Mouse (Mus musculus): ENCODE results near the gene Stab1. TPM values are rescaled to one million over a fixed set of nuclear protein-coding genes. Genes with fewer than 3 reads are reported as not detected.

The Stab1 gene
- polyA plus RNA-seq, 1 experiment from 2014 or later, result 15.7 TPM

- 57% methylated on average over 10 of the region's 10 CpGs for WGBS
Observed at GRCm38 (mm10) chr14:31165991-31166630, 2.3 kb downstream of the Stab1 start.

GRCm38 (mm10) chr14:31165458-31165857 lies 3.0 kb downstream of the Stab1 start:
- Histone ChIP-seq H3K27me3 (ENCODE audit: control insufficient read depth, insufficient read depth, low read length) (no peaks in the 10 kb centered on the region), H3K4me1 (ENCODE audit: control insufficient read depth, insufficient read depth, low read length) (peaks cover 2% of the 10 kb centered on the region; the same call in 1 of the 2 replicates), H3K9me3 (ENCODE audit: control insufficient read depth, low read length) (no peaks in the 10 kb centered on the region), H3K4me3 (ENCODE audit: low read depth, low read length) (no peak overlapping the region), H3K36me3 (ENCODE audit: control insufficient read depth, insufficient read depth, low read length) (peaks cover under 1% of the 10 kb centered on the region; the same call in 1 of the 2 replicates), H3K27ac (replicated peaks; ENCODE audit: low read depth, low read length) (no peak overlapping the region), H3K4me2 (ENCODE audit: low read depth, severe bottlenecking) (no peak overlapping the region), H3K9ac (ENCODE audit: low read length) (no peak overlapping the region)
- DNase-seq (ENCODE audit: low spot score) (no peak), ATAC-seq (ENCODE audit: insufficient number of reproducible peaks, low FRiP score, low TSS enrichment, low read depth) (no peak)
- 71% methylated on average over 7 of the region's 7 CpGs for WGBS

More at GRCm38 (mm10) chr14:31165991-31166630, 2.3 kb downstream of the Stab1 start:
- Histone ChIP-seq H3K4me2 (ENCODE audit: low read depth, severe bottlenecking) (no peak overlapping the region), H3K27ac (replicated peaks; ENCODE audit: low read depth, low read length) (no peak overlapping the region), H3K27me3 (ENCODE audit: control insufficient read depth, insufficient read depth, low read length) (no peaks in the 10 kb centered on the region), H3K9ac (ENCODE audit: low read length) (no peak overlapping the region), H3K4me1 (ENCODE audit: control insufficient read depth, insufficient read depth, low read length) (peaks cover 2% of the 10 kb centered on the region; the same call in 1 of the 2 replicates), H3K9me3 (ENCODE audit: control insufficient read depth, low read length) (no peaks in the 10 kb centered on the region), H3K36me3 (ENCODE audit: control insufficient read depth, insufficient read depth, low read length) (peaks cover 6% of the 10 kb centered on the region), H3K4me3 (ENCODE audit: low read depth, low read length) (no peak overlapping the region)
- ATAC-seq (ENCODE audit: insufficient number of reproducible peaks, low FRiP score, low TSS enrichment, low read depth) (no peak), DNase-seq (ENCODE audit: low spot score) (no peak)

DNA sequence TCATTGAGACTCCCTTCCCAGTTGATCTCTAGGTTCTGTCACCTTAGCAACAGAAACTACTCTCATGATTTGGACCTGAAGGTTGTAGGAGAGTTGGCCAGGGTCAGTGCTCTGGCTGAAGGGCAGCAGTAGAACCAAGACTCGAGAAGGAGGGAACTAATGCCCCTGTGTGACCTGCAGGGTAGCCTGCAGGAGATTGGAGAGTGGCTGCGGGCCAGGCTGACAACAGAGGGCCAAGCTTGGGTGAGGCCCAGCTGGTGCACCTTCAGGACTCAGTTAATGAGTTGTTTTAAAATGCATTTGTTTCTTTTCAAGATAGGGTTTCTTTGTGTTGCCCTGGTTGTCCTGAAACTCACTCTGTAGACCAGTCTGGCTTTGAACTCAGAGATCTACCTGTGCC lies 3.4 kb downstream of the Stab1 start:
- Histone ChIP-seq H3K9ac (ENCODE audit: low read length) (no peak overlapping the region), H3K4me3 (ENCODE audit: low read depth, low read length) (no peak overlapping the region), H3K4me1 (ENCODE audit: control insufficient read depth, insufficient read depth, low read length) (peaks cover 2% of the 10 kb centered on the region; the same call in 1 of the 2 replicates), H3K27ac (replicated peaks; ENCODE audit: low read depth, low read length) (no peak overlapping the region), H3K36me3 (ENCODE audit: control insufficient read depth, insufficient read depth, low read length) (no peaks in the 10 kb centered on the region), H3K4me2 (ENCODE audit: low read depth, severe bottlenecking) (no peak overlapping the region), H3K9me3 (ENCODE audit: control insufficient read depth, low read length) (no peaks in the 10 kb centered on the region), H3K27me3 (ENCODE audit: control insufficient read depth, insufficient read depth, low read length) (no peaks in the 10 kb centered on the region)
- WGBS, result 63% methylated on average over 2 of the region's 2 CpGs
- DNase-seq (ENCODE audit: low spot score) (no peak), ATAC-seq (ENCODE audit: insufficient number of reproducible peaks, low FRiP score, low TSS enrichment, low read depth) (no peak)

- H3K27ac ChIP-seq (replicated peaks; ENCODE audit: low read depth, low read length), result no peak overlapping the region
- DNase-seq (ENCODE audit: low spot score) (no peak), ATAC-seq (ENCODE audit: insufficient number of reproducible peaks, low FRiP score, low TSS enrichment, low read depth) (no peak)
- no peak overlapping the region for H3K4me2 ChIP-seq (ENCODE audit: low read depth, severe bottlenecking)
- H3K4me3 ChIP-seq (ENCODE audit: low read depth, low read length), result no peak overlapping the region
- no peak overlapping the region for H3K9ac ChIP-seq (ENCODE audit: low read length)
- no peaks in the 10 kb centered on the region for H3K9me3 ChIP-seq (ENCODE audit: control insufficient read depth, low read length)
- no peaks in the 10 kb centered on the region for H3K27me3 ChIP-seq (ENCODE audit: control insufficient read depth, insufficient read depth, low read length)
- H3K36me3 ChIP-seq (ENCODE audit: control insufficient read depth, insufficient read depth, low read length), result no peaks in the 10 kb centered on the region
- H3K4me1 ChIP-seq (ENCODE audit: control insufficient read depth, insufficient read depth, low read length), result peaks cover 2% of the 10 kb centered on the region; the same call in 1 of the 2 replicates
- WGBS, result 80% methylated on average over 8 of the region's 8 CpGs
Observed at GRCm38 (mm10) chr14:31164067-31164466, 4.4 kb downstream of the Stab1 start.

DNA sequence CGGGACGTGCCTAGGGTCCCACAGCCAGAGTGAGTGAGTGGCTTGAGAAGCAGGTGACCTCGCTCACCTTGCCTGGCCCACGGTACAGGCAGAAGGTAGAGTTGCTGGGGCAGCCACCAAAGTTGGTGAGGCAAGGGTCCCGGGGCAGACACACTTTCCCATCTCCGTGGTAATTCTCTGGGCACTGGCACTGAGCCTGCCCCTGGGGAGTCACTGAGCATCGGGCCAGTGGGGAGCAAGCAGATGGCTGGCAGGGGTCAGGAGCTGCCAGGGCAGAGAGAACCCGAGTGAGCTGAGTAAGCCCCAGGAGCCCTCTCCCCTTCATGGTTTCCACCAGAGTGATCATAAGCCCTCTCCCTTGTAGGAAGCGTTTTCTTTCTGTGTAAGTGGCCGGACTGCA lies 6.8 kb downstream of the Stab1 start:
- no peaks in the 10 kb centered on the region for H3K27me3 ChIP-seq (ENCODE audit: control insufficient read depth, insufficient read depth, low read length)
- DNase-seq (ENCODE audit: low spot score) (no peak), ATAC-seq (ENCODE audit: insufficient number of reproducible peaks, low FRiP score, low TSS enrichment, low read depth) (no peak)
- H3K4me2 ChIP-seq (ENCODE audit: low read depth, severe bottlenecking), result no peak overlapping the region
- H3K4me1 ChIP-seq (ENCODE audit: control insufficient read depth, insufficient read depth, low read length), result peaks cover 2% of the 10 kb centered on the region; the same call in 1 of the 2 replicates
- 82% methylated on average over 10 of the region's 10 CpGs for WGBS
- no peak overlapping the region for H3K27ac ChIP-seq (replicated peaks; ENCODE audit: low read depth, low read length)
- no peaks in the 10 kb centered on the region for H3K9me3 ChIP-seq (ENCODE audit: control insufficient read depth, low read length)
- H3K9ac ChIP-seq (ENCODE audit: low read length), result no peak overlapping the region
- H3K4me3 ChIP-seq (ENCODE audit: low read depth, low read length), result no peak overlapping the region
- H3K36me3 ChIP-seq (ENCODE audit: control insufficient read depth, insufficient read depth, low read length), result no peaks in the 10 kb centered on the region

- ATAC-seq (ENCODE audit: insufficient number of reproducible peaks, low FRiP score, low TSS enrichment, low read depth) (no peak), DNase-seq (ENCODE audit: low spot score) (no peak)
- Histone ChIP-seq H3K4me1 (ENCODE audit: control insufficient read depth, insufficient read depth, low read length) (peaks cover 2% of the 10 kb centered on the region; the same call in 1 of the 2 replicates), H3K4me2 (ENCODE audit: low read depth, severe bottlenecking) (no peak overlapping the region), H3K9me3 (ENCODE audit: control insufficient read depth, low read length) (no peaks in the 10 kb centered on the region), H3K4me3 (ENCODE audit: low read depth, low read length) (no peak overlapping the region), H3K27ac (replicated peaks; ENCODE audit: low read depth, low read length) (no peak overlapping the region), H3K9ac (ENCODE audit: low read length) (no peak overlapping the region), H3K36me3 (ENCODE audit: control insufficient read depth, insufficient read depth, low read length) (no peaks in the 10 kb centered on the region), H3K27me3 (ENCODE audit: control insufficient read depth, insufficient read depth, low read length) (no peaks in the 10 kb centered on the region)
- WGBS, result 94% methylated on average over 7 of the region's 7 CpGs
Observed at GRCm38 (mm10) chr14:31161191-31161590, 7.2 kb downstream of the Stab1 start.

GRCm38 (mm10) chr14:31160196-31161150 lies 8.0 kb downstream of the Stab1 start:
- Histone ChIP-seq H3K4me3 (ENCODE audit: low read depth, low read length) (no peak overlapping the region), H3K36me3 (ENCODE audit: control insufficient read depth, insufficient read depth, low read length) (no peaks in the 10 kb centered on the region), H3K4me2 (ENCODE audit: low read depth, severe bottlenecking) (no peak overlapping the region), H3K9ac (ENCODE audit: low read length) (no peak overlapping the region), H3K9me3 (ENCODE audit: control insufficient read depth, low read length) (no peaks in the 10 kb centered on the region), H3K27me3 (ENCODE audit: control insufficient read depth, insufficient read depth, low read length) (no peaks in the 10 kb centered on the region), H3K4me1 (ENCODE audit: control insufficient read depth, insufficient read depth, low read length) (peaks cover under 1% of the 10 kb centered on the region; the same call in 1 of the 2 replicates), H3K27ac (replicated peaks; ENCODE audit: low read depth, low read length) (no peak overlapping the region)
- DNase-seq (ENCODE audit: low spot score) (no peak), ATAC-seq (ENCODE audit: insufficient number of reproducible peaks, low FRiP score, low TSS enrichment, low read depth) (no peak)
- WGBS, result 86% methylated on average over 27 of the region's 27 CpGs

DNA sequence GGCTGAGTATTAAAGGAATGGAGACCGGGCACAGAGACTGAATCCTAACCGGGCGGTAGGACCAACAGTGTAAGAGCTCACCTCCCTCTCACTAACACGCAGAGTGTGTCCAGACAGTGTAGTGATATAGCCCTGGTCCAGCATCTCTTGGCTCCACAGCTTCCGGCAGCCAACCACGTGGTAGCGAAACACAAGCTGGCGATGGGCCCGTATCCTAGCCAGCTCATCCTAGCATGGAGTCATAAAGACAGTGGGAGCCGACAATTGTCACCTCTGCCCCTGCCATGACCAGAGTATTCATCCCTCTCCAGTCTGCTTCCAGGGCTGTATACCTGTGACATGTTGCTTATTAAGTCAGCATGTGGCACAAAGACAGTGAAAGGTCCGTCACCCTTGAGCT lies 22.7 kb downstream of the Stab1 start:
- Histone ChIP-seq H3K4me1 (ENCODE audit: control insufficient read depth, insufficient read depth, low read length) (no peaks in the 10 kb centered on the region), H3K9ac (ENCODE audit: low read length) (no peak overlapping the region), H3K36me3 (ENCODE audit: control insufficient read depth, insufficient read depth, low read length) (peaks cover 12% of the 10 kb centered on the region), H3K27me3 (ENCODE audit: control insufficient read depth, insufficient read depth, low read length) (no peaks in the 10 kb centered on the region), H3K27ac (replicated peaks; ENCODE audit: low read depth, low read length) (no peak overlapping the region), H3K4me3 (ENCODE audit: low read depth, low read length) (no peak overlapping the region), H3K4me2 (ENCODE audit: low read depth, severe bottlenecking) (no peak overlapping the region), H3K9me3 (ENCODE audit: control insufficient read depth, low read length) (no peaks in the 10 kb centered on the region)
- DNase-seq (ENCODE audit: low spot score) (no peak), ATAC-seq (ENCODE audit: insufficient number of reproducible peaks, low FRiP score, low TSS enrichment, low read depth) (no peak)
- 90% methylated on average over 11 of the region's 11 CpGs for WGBS

Measured in limb, embryonic 11.5 days (tissue).